Mouse (Mus musculus) embryo, embryonic 11.5 days (tissue): ENCODE results near the gene Siglech.
"Not testable (repeated sequence)": the region's sequence is repeated elsewhere in the genome, so short reads cannot be mapped to it uniquely, and the experiment has no call there.

ENCODE experiments used
- DNase-seq: peaks from one replicate; pipeline ENCODE4 v3.0.0-alpha.2; 2012; ENCODE audit warnings: low read depth, low spot score

Siglech gene

GRCm38 (mm10) chr7:55767926-55768325, at the start of gene Siglech:
Siglech (plus strand) TSS chr7:55768178.
- DNase-seq = no peak

GRCm38 (mm10) chr7:55722673-55723072, 45.3 kb upstream of the Siglech start:
- DNase-seq = no peak

GRCm38 (mm10) chr7:55728903-55729302, 39.1 kb upstream of the Siglech start:
- DNase-seq = no peak

GRCm38 (mm10) chr7:55734483-55734882, 33.5 kb upstream of the Siglech start:
- DNase-seq = no peak

GRCm38 (mm10) chr7:55737125-55737912, 30.7 kb upstream of the Siglech start:
- DNase-seq = peak; percentile 11

- no peak for DNase-seq
These were observed 24.2 kb upstream of the Siglech start for GRCm38 (mm10) chr7:55743614-55744267.

- no peak for DNase-seq
These were observed 23.3 kb upstream of the Siglech start for GRCm38 (mm10) chr7:55744566-55745220.

- no peak for DNase-seq
These were observed 17.1 kb upstream of the Siglech start for GRCm38 (mm10) chr7:55750841-55751240.

- DNase-seq = no peak
These were observed 8.6 kb upstream of the Siglech start for GRCm38 (mm10) chr7:55759346-55759745.

GRCm38 (mm10) chr7:55780011-55780410, 12.0 kb downstream of the Siglech start:
- DNase-seq = no peak

- no peak for DNase-seq
These were observed 14.5 kb downstream of the Siglech start for GRCm38 (mm10) chr7:55782493-55782892.

GRCm38 (mm10) chr7:55784580-55784979, 16.6 kb downstream of the Siglech start:
- no peak for DNase-seq

GRCm38 (mm10) chr7:55790586-55790985, 22.6 kb downstream of the Siglech start:
- DNase-seq = not testable (repeated sequence)

GRCm38 (mm10) chr7:55792280-55792679, 24.3 kb downstream of the Siglech start:
- no peak for DNase-seq

GRCm38 (mm10) chr7:55793236-55793951, 25.4 kb downstream of the Siglech start:
- no peak for DNase-seq

GRCm38 (mm10) chr7:55793952-55794603, 26.1 kb downstream of the Siglech start, which contains the start of gene Tubgcp5:
Tubgcp5 (plus strand) TSS chr7:55794154.
- DNase-seq = peak; percentile 93

GRCm38 (mm10) chr7:55799981-55800380, 32.0 kb downstream of the Siglech start:
- no peak for DNase-seq

GRCm38 (mm10) chr7:55809967-55810366, 42.0 kb downstream of the Siglech start:
- DNase-seq = no peak

- DNase-seq = no peak
These were observed 56.5 kb downstream of the Siglech start for GRCm38 (mm10) chr7:55824468-55824867.

- no peak for DNase-seq
These were observed 59.6 kb downstream of the Siglech start for GRCm38 (mm10) chr7:55827551-55827950.
